Mouse (Mus musculus) testis, adult 10 weeks (tissue): ENCODE measurements around the gene Hist1h3h. TPM values are rescaled to one million over a fixed set of nuclear protein-coding genes. Genes with fewer than 3 reads are reported as not detected.

ENCODE experiments used
- polyA plus RNA-seq: library from polyadenylated mRNA; stranded (reverse); fragments of 350-450 nt; fragmentation: Illumina TruSeq; extraction: RNeasy Lipid Tissue Mini Kit (QIAGEN cat#74804); gene quantifications from one replicate; pipeline ENCODE4 v1.2.3, GENCODE M21; 2014; ENCODE audit warnings: low read depth, low replicate concordance

The Hist1h3h gene
- not detected for polyA plus RNA-seq

DNA sequence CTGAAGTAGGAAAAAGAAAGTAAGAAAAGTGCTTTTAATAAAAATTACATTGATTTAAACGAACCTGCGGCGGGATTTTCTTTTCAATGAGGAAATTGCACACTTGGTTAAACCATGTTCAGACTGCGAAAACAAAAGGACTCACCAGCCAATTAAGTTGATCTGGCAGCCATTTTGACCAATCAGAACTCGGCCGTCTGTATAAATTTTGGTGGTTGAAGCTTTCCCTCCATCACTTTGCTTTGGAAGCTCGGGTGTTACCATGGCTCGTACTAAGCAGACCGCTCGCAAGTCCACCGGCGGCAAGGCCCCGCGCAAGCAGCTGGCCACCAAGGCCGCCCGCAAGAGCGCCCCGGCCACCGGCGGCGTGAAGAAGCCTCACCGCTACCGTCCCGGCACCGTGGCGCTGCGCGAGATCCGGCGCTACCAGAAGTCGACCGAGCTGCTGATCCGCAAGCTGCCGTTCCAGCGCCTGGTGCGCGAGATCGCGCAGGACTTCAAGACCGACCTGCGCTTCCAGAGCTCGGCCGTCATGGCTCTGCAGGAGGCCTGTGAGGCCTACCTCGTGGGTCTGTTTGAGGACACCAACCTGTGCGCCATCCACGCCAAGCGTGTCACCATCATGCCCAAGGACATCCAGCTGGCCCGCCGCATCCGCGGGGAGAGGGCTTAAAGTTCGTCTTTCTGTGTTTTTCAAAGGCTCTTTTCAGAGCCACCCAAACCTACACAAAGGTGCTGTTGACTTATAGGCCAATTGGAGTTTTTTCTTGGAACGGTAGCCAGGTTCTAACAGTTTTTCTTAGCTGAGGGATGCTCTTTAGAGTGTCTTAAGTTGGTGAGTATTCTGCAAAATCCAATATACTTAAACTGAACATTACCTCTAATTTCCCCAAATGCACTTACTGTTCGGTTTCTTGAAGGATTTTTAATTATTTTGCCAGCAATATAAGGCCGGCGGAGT is at the start of gene Hist1h3h:
Gene Hist1h3h (plus strand): TSS at position 263 of the 961 bp plus-strand sequence.

DNA sequence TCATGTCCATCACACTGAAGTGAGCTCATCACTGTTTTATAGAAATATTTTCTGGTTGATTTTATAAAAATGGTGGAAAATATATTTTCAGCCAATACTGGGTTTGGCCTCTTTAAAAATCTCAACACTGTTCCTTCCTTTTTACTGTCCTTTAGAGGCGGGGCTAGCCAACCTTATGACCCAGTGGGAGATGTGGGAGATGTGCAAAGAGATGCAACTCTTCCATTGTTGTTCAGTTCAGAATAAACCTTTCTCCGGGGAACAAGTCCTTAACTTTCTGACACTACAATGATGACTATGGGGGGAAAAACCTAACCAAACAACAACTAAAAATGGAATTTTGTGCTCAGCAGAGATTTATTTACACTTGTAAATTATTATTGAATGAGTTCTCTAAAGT is 40.2 kb upstream of the Hist1h3h start, which contains the start of gene Olfr1360:
Gene Olfr1360 (minus strand): TSS at position 101 of the 400 bp plus-strand sequence.

DNA sequence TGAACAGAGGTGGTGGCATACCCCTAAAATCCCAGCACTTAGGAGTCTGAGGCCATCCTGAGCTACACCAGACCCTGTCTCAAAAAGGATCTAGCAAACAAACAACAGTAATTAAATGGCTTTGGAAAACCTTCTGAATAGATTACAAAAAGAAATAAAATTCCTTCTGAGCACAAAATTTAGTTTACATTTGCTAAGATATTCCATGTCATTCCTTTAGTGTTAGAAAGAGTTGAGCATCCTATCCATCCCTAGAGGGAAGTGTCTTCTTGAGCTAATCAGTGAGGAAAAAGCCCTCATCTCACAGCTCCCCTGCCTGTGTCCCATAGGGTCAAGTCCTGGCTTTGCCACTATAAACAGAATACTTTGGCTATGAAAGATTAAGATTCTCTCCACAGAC is 19.6 kb upstream of the Hist1h3h start, which contains the start of gene Olfr1359:
Gene Olfr1359 (plus strand): TSS at position 301 of the 400 bp plus-strand sequence.

DNA sequence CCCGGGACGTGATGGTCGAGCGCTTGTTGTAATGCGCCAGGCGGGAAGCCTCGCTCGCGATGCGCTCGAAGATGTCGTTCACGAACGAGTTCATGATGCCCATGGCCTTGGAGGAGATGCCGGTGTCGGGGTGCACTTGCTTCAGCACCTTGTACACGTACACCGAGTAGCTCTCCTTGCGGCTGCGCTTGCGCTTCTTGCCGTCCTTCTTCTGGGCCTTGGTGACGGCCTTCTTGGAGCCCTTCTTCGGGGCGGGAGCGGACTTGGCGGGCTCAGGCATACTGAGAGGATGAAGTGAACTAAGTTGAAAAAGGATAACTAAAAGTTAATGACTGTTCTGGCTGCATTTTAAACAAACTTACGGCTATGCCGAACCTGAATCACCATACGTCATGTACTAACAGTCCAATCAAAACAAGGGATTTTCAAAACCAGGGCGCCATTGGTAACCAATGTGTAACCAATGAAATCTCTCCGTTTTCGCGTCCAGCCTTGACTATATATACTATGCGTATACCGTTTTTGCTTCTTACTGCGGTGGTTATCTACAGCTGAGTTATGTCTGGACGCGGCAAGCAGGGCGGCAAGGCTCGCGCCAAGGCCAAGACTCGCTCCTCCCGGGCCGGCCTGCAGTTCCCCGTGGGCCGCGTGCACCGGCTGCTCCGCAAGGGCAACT is 1.5 kb upstream of the Hist1h3h start, which contains the start of the genes Hist1h2bl and Hist1h2ai:
Gene Hist1h2bl (minus strand): TSS at position 280 of the 676 bp plus-strand sequence.
Gene Hist1h2ai (plus strand): TSS at position 559 of the 676 bp plus-strand sequence.

DNA sequence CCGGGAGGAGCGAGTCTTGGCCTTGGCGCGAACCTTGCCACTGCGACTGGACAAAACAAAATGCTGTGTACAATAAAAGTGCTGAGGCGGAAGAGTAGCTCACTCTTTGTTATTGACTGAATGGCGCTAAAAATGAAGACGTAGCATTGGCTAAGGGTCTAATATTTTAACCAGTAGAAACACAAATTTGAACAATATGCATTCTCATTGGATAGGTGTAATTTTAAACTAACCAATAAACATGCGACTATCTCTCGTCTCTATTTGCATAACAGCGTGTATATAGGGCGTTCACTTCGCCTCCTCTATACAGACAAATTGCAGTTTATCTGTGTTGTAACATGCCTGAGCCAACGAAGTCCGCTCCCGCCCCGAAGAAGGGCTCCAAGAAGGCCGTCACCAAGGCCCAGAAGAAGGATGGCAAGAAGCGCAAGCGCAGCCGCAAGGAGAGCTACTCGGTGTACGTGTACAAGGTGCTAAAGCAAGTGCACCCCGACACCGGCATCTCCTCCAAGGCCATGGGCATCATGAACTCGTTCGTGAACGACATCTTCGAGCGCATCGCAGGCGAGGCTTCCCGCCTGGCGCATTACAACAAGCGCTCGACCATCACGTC is 4.4 kb downstream of the Hist1h3h start, which contains the start of gene Hist1h2bm:
Gene Hist1h2bm (plus strand): TSS at position 288 of the 616 bp plus-strand sequence.

DNA sequence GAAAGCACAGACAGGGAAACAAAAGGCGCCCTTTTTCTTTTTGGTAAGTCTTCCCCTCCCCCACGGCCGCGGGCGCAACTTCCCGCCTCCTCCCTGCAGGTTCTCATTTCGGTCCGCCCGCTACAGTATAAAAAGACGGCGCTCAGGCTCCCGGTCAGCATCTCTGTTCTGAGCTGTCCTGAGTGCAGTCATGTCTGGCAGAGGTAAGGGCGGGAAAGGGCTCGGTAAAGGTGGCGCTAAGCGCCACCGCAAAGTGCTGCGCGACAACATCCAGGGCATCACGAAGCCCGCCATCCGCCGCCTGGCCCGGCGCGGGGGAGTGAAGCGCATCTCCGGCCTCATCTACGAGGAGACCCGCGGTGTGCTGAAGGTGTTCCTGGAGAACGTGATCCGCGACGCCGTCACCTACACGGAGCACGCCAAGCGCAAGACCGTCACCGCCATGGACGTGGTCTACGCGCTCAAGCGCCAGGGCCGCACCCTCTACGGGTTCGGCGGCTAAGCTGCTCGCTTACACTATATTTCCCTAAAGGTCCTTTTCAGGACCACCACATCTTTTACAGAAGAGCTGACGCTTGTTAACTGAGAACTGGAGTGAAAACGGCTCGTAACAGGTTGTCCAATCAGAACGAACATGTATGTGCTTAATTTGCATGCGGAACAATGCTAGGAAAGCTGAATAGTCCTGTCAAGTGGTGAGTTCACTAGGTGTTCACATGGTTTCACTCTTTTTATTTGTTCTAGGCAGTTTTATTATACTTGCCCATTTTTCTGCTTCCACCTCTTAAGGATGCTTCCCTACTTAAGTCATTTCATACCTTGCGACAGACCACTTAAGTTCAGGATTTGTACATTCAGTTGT is 17.7 kb downstream of the Hist1h3h start, which contains the start of gene Hist1h4j:
Gene Hist1h4j (plus strand): TSS at position 159 of the 862 bp plus-strand sequence.

DNA sequence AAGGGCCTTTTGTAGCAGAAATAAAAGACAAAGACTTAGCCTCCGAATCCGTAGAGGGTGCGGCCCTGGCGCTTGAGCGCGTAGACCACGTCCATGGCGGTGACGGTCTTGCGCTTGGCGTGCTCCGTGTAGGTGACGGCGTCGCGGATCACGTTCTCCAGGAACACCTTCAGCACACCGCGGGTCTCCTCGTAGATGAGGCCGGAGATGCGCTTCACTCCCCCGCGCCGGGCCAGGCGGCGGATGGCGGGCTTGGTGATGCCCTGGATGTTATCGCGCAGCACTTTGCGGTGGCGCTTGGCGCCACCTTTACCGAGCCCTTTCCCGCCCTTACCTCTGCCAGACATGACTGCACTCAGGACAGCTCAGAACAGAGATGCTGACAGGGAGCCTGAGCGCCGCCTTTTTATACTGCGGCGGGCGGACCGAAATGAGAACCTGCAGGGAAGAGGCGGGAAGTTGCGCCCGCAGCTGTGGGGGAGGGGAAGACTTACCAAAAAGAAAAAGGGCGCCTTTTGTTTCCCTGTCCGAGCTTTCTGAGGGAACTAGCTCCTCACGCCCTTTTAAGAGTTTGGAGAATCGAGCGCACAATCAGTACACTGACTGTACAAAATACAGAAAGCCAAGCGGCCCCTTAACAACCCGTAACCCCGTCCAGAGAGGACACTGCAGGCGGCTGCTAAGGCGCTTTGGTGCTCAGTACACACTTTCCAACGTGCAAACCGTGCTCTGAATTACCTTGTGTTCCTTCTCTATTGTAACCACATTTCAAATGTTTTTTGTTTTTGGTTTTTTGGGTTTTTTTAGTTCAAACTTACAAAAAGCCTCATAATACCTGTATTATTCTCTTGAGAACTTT is 32.9 kb downstream of the Hist1h3h start, which contains the start of gene Hist1h4k:
Gene Hist1h4k (minus strand): TSS at position 347 of the 859 bp plus-strand sequence.

DNA sequence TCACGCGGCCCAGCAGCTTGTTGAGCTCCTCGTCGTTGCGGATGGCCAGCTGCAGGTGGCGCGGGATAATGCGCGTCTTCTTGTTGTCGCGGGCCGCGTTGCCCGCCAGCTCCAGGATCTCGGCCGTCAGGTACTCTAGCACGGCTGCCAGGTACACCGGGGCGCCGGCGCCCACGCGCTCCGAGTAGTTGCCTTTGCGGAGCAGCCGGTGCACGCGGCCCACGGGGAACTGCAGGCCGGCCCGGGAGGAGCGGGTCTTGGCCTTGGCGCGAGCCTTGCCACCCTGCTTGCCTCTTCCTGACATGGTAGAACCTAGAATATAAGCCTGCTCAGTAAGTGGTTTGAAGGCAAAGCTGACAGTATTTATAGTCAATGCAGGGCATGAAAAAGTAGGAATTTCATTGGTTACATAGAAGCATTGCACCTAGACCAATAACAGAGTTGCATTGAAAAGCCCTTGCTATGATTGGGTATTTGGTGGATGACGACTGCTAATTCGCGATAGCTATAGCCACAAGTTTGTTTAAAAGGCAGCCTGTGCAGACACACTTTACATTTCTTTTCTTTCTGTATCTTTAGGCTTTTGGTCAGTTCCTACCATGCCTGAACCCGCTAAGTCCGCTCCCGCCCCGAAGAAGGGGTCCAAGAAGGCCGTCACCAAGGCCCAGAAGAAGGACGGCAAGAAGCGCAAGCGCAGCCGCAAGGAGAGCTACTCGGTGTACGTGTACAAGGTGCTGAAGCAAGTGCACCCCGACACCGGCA is 36.2 kb downstream of the Hist1h3h start, which contains the start of the genes Hist1h2ak and Hist1h2bn:
Gene Hist1h2ak (minus strand): TSS at position 304 of the 762 bp plus-strand sequence.
Gene Hist1h2bn (plus strand): TSS at position 600 of the 762 bp plus-strand sequence.

Other genes with a start within 250 kb of the Hist1h3h start
- gene Nkapl, start 249.2 kb upstream of the Hist1h3h start, polyA plus RNA-seq: 189 TPM
- gene Zkscan4, start 238.8 kb upstream of the Hist1h3h start, polyA plus RNA-seq: 0.67 TPM
- gene Gm10065, start 238.2 kb upstream of the Hist1h3h start, polyA plus RNA-seq: not detected
- gene AK157302, start 222.4 kb upstream of the Hist1h3h start, polyA plus RNA-seq: 10.2 TPM
- 0.88 TPM for gene Gm11273, start 216.2 kb upstream of the Hist1h3h start, polyA plus RNA-seq
- 9.0 TPM for gene Zkscan8, start 186.5 kb upstream of the Hist1h3h start, polyA plus RNA-seq
- not detected for gene Olfr1366, start 174.9 kb upstream of the Hist1h3h start, polyA plus RNA-seq
- gene Olfr1535, start 157.8 kb upstream of the Hist1h3h start, polyA plus RNA-seq: not detected
- not detected for gene Olfr1364, start 135.9 kb upstream of the Hist1h3h start, polyA plus RNA-seq
- not detected for gene Olfr1362, start 103.6 kb upstream of the Hist1h3h start, polyA plus RNA-seq
- gene Olfr11, start 75.1 kb upstream of the Hist1h3h start, polyA plus RNA-seq: not detected
- gene Olfr1361, start 54.3 kb upstream of the Hist1h3h start, polyA plus RNA-seq: not detected
- gene Olfr1360, start 40.3 kb upstream of the Hist1h3h start, polyA plus RNA-seq: not detected
- gene Olfr1359, start 19.5 kb upstream of the Hist1h3h start, polyA plus RNA-seq: not detected
- not detected for gene Hist1h2bl, start 1.5 kb upstream of the Hist1h3h start, polyA plus RNA-seq
- not detected for gene Hist1h2ai, start 1.2 kb upstream of the Hist1h3h start, polyA plus RNA-seq
- not detected for gene Hist1h2bm, start 4.4 kb downstream of the Hist1h3h start, polyA plus RNA-seq
- gene Hist1h4j, start 17.4 kb downstream of the Hist1h3h start, polyA plus RNA-seq: not detected
- gene Hist1h4k, start 32.8 kb downstream of the Hist1h3h start, polyA plus RNA-seq: not detected
- not detected for gene Hist1h2ak, start 36.2 kb downstream of the Hist1h3h start, polyA plus RNA-seq
- gene Hist1h2bn, start 36.5 kb downstream of the Hist1h3h start, polyA plus RNA-seq: not detected
- not detected for gene Hist1h1b, start 63.0 kb downstream of the Hist1h3h start, polyA plus RNA-seq
- gene Hist1h3i, start 65.7 kb downstream of the Hist1h3h start, polyA plus RNA-seq: not detected
- not detected for gene Hist1h2an, start 69.6 kb downstream of the Hist1h3h start, polyA plus RNA-seq
- 27.9 TPM for gene Hist1h2bp, start 69.8 kb downstream of the Hist1h3h start, polyA plus RNA-seq
- gene Hist1h2bq, start 92.5 kb downstream of the Hist1h3h start, polyA plus RNA-seq: not detected
- gene Hist1h2ao, start 92.8 kb downstream of the Hist1h3h start, polyA plus RNA-seq: not detected
- not detected for gene Hist1h4m, start 94.1 kb downstream of the Hist1h3h start, polyA plus RNA-seq
- gene Hist1h4n, start 114.5 kb downstream of the Hist1h3h start, polyA plus RNA-seq: not detected
- not detected for gene Hist1h2ap, start 115.8 kb downstream of the Hist1h3h start, polyA plus RNA-seq
- 0.48 TPM for gene Hist1h2br, start 116.1 kb downstream of the Hist1h3h start, polyA plus RNA-seq
- gene Zfp184, start 227.4 kb downstream of the Hist1h3h start, polyA plus RNA-seq: 25.6 TPM